Mouse (Mus musculus): ENCODE data around the gene Nr1h4.

Nr1h4 gene

GRCm38 (mm10) chr10:89521790-89522431, 11.5 kb downstream of the Nr1h4 start:
- DNase-seq (ENCODE audit: low spot score): peak; percentile 19

- DNase-seq (ENCODE audit: low spot score): no peak
These were observed 13.0 kb downstream of the Nr1h4 start for GRCm38 (mm10) chr10:89520381-89520780.

- DNase-seq (ENCODE audit: low spot score): no peak
These were observed 14.2 kb downstream of the Nr1h4 start for GRCm38 (mm10) chr10:89519226-89519625.

- DNase-seq (ENCODE audit: low spot score): no peak
These were observed 15.0 kb downstream of the Nr1h4 start for GRCm38 (mm10) chr10:89518365-89518764.

- DNase-seq (ENCODE audit: low spot score): no peak
These were observed 17.6 kb downstream of the Nr1h4 start for GRCm38 (mm10) chr10:89515813-89516212.

GRCm38 (mm10) chr10:89512562-89512961, 20.8 kb downstream of the Nr1h4 start:
- no peak for DNase-seq (ENCODE audit: low spot score)

GRCm38 (mm10) chr10:89510547-89510946, 22.8 kb downstream of the Nr1h4 start:
- DNase-seq (ENCODE audit: low spot score): no peak

- DNase-seq (ENCODE audit: low spot score): no peak
These were observed 24.8 kb downstream of the Nr1h4 start for GRCm38 (mm10) chr10:89508567-89508966.

- DNase-seq (ENCODE audit: low spot score): no peak
These were observed 26.9 kb downstream of the Nr1h4 start for GRCm38 (mm10) chr10:89506479-89506878.

- no peak for DNase-seq (ENCODE audit: low spot score)
These were observed 27.8 kb downstream of the Nr1h4 start for GRCm38 (mm10) chr10:89505592-89505955.

- no peak for DNase-seq (ENCODE audit: low spot score)
These were observed 28.3 kb downstream of the Nr1h4 start for GRCm38 (mm10) chr10:89504952-89505591.

- DNase-seq (ENCODE audit: low spot score): no peak
These were observed 30.3 kb downstream of the Nr1h4 start for GRCm38 (mm10) chr10:89502986-89503560.

- no peak for DNase-seq (ENCODE audit: low spot score)
These were observed 31.5 kb downstream of the Nr1h4 start for GRCm38 (mm10) chr10:89501902-89502301.

GRCm38 (mm10) chr10:89495537-89495936, 37.8 kb downstream of the Nr1h4 start:
- no peak for DNase-seq (ENCODE audit: low spot score)

GRCm38 (mm10) chr10:89491321-89491720, 42.1 kb downstream of the Nr1h4 start:
- no peak for DNase-seq (ENCODE audit: low spot score)

- no peak for DNase-seq (ENCODE audit: low spot score)
These were observed 43.1 kb downstream of the Nr1h4 start for GRCm38 (mm10) chr10:89490250-89490649.

- DNase-seq (ENCODE audit: low spot score): no peak
These were observed 43.9 kb downstream of the Nr1h4 start for GRCm38 (mm10) chr10:89489459-89489858.

GRCm38 (mm10) chr10:89486995-89487742, 46.2 kb downstream of the Nr1h4 start:
- no peak for DNase-seq (ENCODE audit: low spot score)

GRCm38 (mm10) chr10:89484907-89485306, 48.5 kb downstream of the Nr1h4 start:
- DNase-seq (ENCODE audit: low spot score): no peak

GRCm38 (mm10) chr10:89483812-89484602, 49.4 kb downstream of the Nr1h4 start:
- no peak for DNase-seq (ENCODE audit: low spot score)

GRCm38 (mm10) chr10:89483113-89483512, 50.3 kb downstream of the Nr1h4 start:
- DNase-seq (ENCODE audit: low spot score): no peak

- DNase-seq (ENCODE audit: low spot score): no peak
These were observed 51.2 kb downstream of the Nr1h4 start for GRCm38 (mm10) chr10:89482142-89482681.
